Mouse (Mus musculus) lung, postnatal 4 days (tissue): ENCODE results near the gene Tmem63a.
A peak's percentile ranks its signal among the peaks of the same experiment; 100 is the strongest.
"Not testable (repeated sequence)": the region's sequence is repeated elsewhere in the genome, so short reads cannot be mapped to it uniquely, and the experiment has no call there.

Experiments
- DNase-seq, 2 experiments: peaks; one replicate each; pipeline ENCODE4 v3.0.0; 2021

Tmem63a gene

GRCm38 (mm10) chr1:180942166-180943031, at the start of gene Tmem63a:
Tmem63a (plus strand) TSS chr1:180942344.
- peak; percentile 87 for DNase-seq

GRCm38 (mm10) chr1:180892808-180893207, 49.3 kb upstream of the Tmem63a start, which contains the start of gene Lefty2:
Lefty2 (plus strand) TSS chr1:180893108.
- no peak for DNase-seq

GRCm38 (mm10) chr1:180894088-180894987, 47.8 kb upstream of the Tmem63a start:
- DNase-seq, result not testable (repeated sequence)

- peak in 1 of 2 experiments; percentile 42 for DNase-seq
Measured at GRCm38 (mm10) chr1:180901107-180901506, 41.0 kb upstream of the Tmem63a start.

- no peak for DNase-seq
Measured at GRCm38 (mm10) chr1:180902915-180903314, 39.2 kb upstream of the Tmem63a start.

- DNase-seq, result no peak
Measured at GRCm38 (mm10) chr1:180903666-180904038, 38.5 kb upstream of the Tmem63a start.

- peak; percentile 95 for DNase-seq
Measured at GRCm38 (mm10) chr1:180904039-180904814, 37.9 kb upstream of the Tmem63a start, which contains the start of gene Pycr2. Pycr2 (plus strand) TSS chr1:180904293.

- no peak for DNase-seq
Measured at GRCm38 (mm10) chr1:180904815-180905080, 37.4 kb upstream of the Tmem63a start.

- no peak for DNase-seq
Measured at GRCm38 (mm10) chr1:180905307-180905706, 36.8 kb upstream of the Tmem63a start.

- DNase-seq, result no peak
Measured at GRCm38 (mm10) chr1:180905876-180906275, 36.3 kb upstream of the Tmem63a start.

- no peak for DNase-seq
Measured at GRCm38 (mm10) chr1:180906461-180907147, 35.5 kb upstream of the Tmem63a start.

GRCm38 (mm10) chr1:180911138-180911537, 31.0 kb upstream of the Tmem63a start:
- peak in 1 of 2 experiments; percentile 27 for DNase-seq

- no peak for DNase-seq
Measured at GRCm38 (mm10) chr1:180911653-180912287, 30.4 kb upstream of the Tmem63a start.

- no peak for DNase-seq
Measured at GRCm38 (mm10) chr1:180912792-180913191, 29.4 kb upstream of the Tmem63a start.

- no peak for DNase-seq
Measured at GRCm38 (mm10) chr1:180913797-180914196, 28.3 kb upstream of the Tmem63a start.

- DNase-seq, result no peak
Measured at GRCm38 (mm10) chr1:180916425-180916824, 25.7 kb upstream of the Tmem63a start.

- no peak for DNase-seq
Measured at GRCm38 (mm10) chr1:180917053-180917452, 25.1 kb upstream of the Tmem63a start.

GRCm38 (mm10) chr1:180919686-180920085, 22.5 kb upstream of the Tmem63a start:
- DNase-seq, result peak in 1 of 2 experiments; percentile 52

GRCm38 (mm10) chr1:180922273-180923048, 19.7 kb upstream of the Tmem63a start:
- peak in 1 of 2 experiments; percentile 25 for DNase-seq

GRCm38 (mm10) chr1:180924737-180925136, 17.4 kb upstream of the Tmem63a start:
- no peak for DNase-seq

- no peak for DNase-seq
Measured at GRCm38 (mm10) chr1:180926286-180926685, 15.9 kb upstream of the Tmem63a start.
